Mouse (Mus musculus) spleen, adult 2 months (tissue): ENCODE data around the gene Crb2. TPM values are rescaled to one million over a fixed set of nuclear protein-coding genes. Genes with fewer than 3 reads are reported as not detected.

Experiments used
- DNase-seq, 2 experiments: peaks; one replicate each; pipeline versions ENCODE4 v3.0.0 to v3.0.0-alpha.2; 2012 to 2021; ENCODE audit warnings: low spot score in 2 of 2, low read depth in 1 of 2
- H3K27ac ChIP-seq: fragments of 200-500 bp; 2 replicates; pipeline ENCODE4 v1.5.1; 2012; ENCODE audit warnings: low read length, inconsistent platforms; ENCODE audit not compliant: insufficient read depth
- H3K27me3 ChIP-seq: fragments of 200-500 bp; 2 replicates; pipeline ENCODE4 v1.6.1; 2012; ENCODE audit warnings: mild to moderate bottlenecking, moderate library complexity, low read length, inconsistent platforms; ENCODE audit not compliant: control insufficient read depth, insufficient read depth
- H3K36me3 ChIP-seq: fragments of 200-500 bp; 2 replicates; pipeline ENCODE4 v1.6.1; 2012; ENCODE audit warnings: mild to moderate bottlenecking, low read length, inconsistent platforms; ENCODE audit not compliant: control insufficient read depth, insufficient read depth
- H3K4me1 ChIP-seq: fragments of 200-500 bp; 2 replicates; pipeline ENCODE4 v1.6.1; 2011; ENCODE audit warnings: inconsistent platforms; ENCODE audit not compliant: control insufficient read depth, insufficient read depth, insufficient read length
- H3K4me3 ChIP-seq: fragments of 200-500 bp; 2 replicates; pipeline ENCODE4 v1.5.1; 2011; ENCODE audit warnings: mild to moderate bottlenecking, inconsistent platforms; ENCODE audit not compliant: insufficient read depth, insufficient read length; ENCODE audit errors: extremely low read depth
- CTCF ChIP-seq: fragments of 200-500 bp; IDR thresholded peaks from 2 replicates; pipeline ENCODE4 v1.5.1; 2011; ENCODE audit warnings: mild to moderate bottlenecking, inconsistent platforms; ENCODE audit not compliant: insufficient read depth, insufficient read length, insufficient replicate concordance; ENCODE audit errors: extremely low read depth
- POLR2A ChIP-seq: fragments of 200-500 bp; IDR thresholded peaks from 2 replicates; pipeline ENCODE4 v1.6.1; 2011; ENCODE audit warnings: low read depth, low read length, inconsistent platforms
- WGBS: fragments of 180-500 bp; shearing (Covaris S2); methylation state at CpG from one replicate; pipeline ENCODE4 v1.1.7; 2018; 5-methylcytosine and 5-hydroxymethylcytosine counted together
- polyA plus RNA-seq: library from polyadenylated mRNA; depleted of rRNA; stranded (reverse); fragments of >200 nt; gene quantifications from 2 replicates; pipeline ENCODE4 v1.2.3, GENCODE M21; 2012

Gene Crb2
- polyA plus RNA-seq, 1 experiment = 0.15 TPM

DNA sequence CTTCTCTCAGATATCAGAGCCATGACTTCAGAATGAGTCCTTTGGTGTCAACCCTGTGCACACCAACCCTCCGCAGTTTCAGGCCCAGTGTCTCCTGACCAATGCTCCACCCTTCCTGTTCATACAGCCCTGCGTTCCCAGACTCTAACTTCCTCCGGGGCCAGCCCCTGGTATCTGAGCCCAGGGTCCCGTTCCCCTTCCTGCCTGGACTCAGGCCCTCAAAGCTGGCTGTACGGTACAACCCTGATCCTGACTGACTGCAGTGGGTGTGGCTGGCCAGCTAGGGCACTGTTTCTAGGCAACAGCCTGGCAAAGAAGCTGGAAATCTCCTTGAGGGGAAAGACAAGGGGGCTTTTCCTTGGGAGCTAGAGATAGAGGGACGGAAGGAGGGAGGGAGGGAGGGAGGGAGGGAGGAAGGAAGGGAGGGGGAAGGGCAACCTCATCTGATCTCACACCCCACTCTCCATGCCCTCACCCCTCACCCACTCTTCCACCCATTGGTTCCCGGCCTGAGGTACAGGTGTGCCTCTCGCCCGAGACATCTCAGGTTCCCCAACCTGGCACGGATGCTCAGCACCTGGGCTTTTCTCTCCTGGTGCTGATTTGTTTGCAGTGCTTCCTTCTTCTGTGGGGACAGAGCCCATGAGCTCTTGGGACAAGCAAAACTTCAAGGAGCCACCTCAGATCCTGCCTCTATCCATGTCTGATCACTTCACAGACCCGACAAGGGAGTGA lies 9.9 kb upstream of the Crb2 start:
- peaks cover 57% of the 10 kb centered on the region; the same call in 1 of the 2 replicates for H3K4me1 ChIP-seq
- H3K27me3 ChIP-seq = no peaks in the 10 kb centered on the region
- DNase-seq = peak in 1 of 2 experiments; percentile 29
- peak overlapping the region; percentile 93 for H3K27ac ChIP-seq
- TF ChIP-seq CTCF = no peak
- TF ChIP-seq POLR2A = no peak
- H3K36me3 ChIP-seq = no peaks in the 10 kb centered on the region
- no peak overlapping the region for H3K4me3 ChIP-seq
- 32% methylated on average over 10 of the region's 11 CpGs for WGBS

DNA sequence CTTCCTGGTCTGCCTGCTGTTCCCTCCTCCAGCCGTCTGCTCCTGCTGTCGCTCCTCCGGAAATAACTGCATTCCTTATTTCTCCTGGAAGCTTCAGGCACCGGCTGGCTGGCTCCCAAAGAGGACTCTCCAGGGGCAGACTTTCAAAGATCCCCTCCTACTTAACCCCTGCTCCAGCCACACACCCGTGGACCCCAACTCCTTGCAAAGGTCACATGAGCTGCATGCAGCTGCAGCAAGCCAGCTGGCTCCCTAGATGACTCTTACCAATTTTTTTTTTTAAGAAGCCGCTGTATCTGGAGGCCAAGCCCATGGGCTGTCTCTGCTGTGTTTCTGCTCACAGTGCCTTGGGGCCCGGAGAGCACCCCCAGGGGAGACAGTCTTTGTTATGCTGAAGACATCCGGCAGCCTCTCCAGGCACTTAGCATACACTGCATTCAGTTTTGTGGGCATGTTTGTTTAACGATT lies 8.9 kb upstream of the Crb2 start:
- no peaks in the 10 kb centered on the region for H3K36me3 ChIP-seq
- peak in 1 of 2 experiments; percentile 75 for DNase-seq
- 40% methylated on average over 9 of the region's 9 CpGs for WGBS
- H3K4me1 ChIP-seq = peaks cover 60% of the 10 kb centered on the region; the same call in 1 of the 2 replicates
- peak overlapping the region; percentile 29; the same call in 1 of the 2 replicates for H3K4me3 ChIP-seq
- H3K27me3 ChIP-seq = no peaks in the 10 kb centered on the region
- TF ChIP-seq CTCF = no peak
- TF ChIP-seq POLR2A = no peak; the same call in 1 of the 2 replicates
- H3K27ac ChIP-seq = peak overlapping the region; percentile 93

DNA sequence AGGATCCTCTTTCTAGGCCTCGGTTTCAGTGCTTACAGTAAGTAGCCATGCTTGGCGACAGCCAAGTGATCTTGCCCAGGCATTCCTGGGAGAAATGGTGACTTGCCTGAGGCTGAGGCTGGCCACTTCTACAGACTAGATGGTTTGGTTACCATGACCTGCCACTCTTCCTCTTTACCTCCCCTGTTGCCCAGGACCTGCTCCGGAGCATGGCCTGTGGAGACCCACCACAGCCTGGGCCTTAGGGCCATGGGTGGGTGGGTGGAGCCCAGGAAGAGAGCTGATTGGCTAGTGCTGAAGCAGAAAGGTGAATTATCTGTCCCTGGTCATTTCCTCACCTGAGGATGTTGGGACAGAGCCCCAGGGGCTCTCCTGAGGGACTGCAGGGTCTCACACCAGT lies 8.3 kb upstream of the Crb2 start:
- peak overlapping the region; percentile 93 for H3K27ac ChIP-seq
- H3K27me3 ChIP-seq = no peaks in the 10 kb centered on the region
- H3K4me3 ChIP-seq = no peak overlapping the region
- no peak for DNase-seq
- TF ChIP-seq POLR2A = no peak
- no peak for TF ChIP-seq CTCF
- H3K4me1 ChIP-seq = peaks cover 60% of the 10 kb centered on the region; the same call in 1 of the 2 replicates
- H3K36me3 ChIP-seq = no peaks in the 10 kb centered on the region
- WGBS = 68% methylated on average over 3 of the region's 3 CpGs

DNA sequence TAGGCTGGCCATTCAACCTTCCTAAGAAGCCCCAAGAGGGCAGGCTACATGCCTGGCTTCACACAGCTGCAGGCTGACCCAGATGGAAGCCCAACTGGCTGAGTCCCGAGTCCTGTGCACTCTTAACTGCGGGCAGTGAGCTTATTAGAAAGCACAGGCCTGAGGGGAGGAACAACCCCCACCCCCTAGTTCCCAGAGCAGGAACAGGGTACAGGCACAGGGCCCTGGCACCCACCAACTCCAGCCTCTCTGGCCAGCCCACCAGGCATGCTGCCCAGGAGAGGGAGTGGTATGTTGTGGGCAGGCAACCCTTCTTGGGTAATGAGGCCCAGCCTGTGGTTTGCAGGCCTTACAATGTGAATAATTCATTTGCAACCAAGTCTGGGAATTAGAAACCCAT lies 7.1 kb upstream of the Crb2 start:
- H3K4me3 ChIP-seq = no peak overlapping the region
- TF ChIP-seq CTCF (no peak), POLR2A (no peak)
- WGBS = 20% methylated on average over 2 of the region's 2 CpGs
- peaks cover 57% of the 10 kb centered on the region; the same call in 1 of the 2 replicates for H3K4me1 ChIP-seq
- 0 out of 2 replicates have a peak overlapping the region, but pooled peaks have one; percentile 93 for H3K27ac ChIP-seq
- H3K27me3 ChIP-seq = no peaks in the 10 kb centered on the region
- H3K36me3 ChIP-seq = no peaks in the 10 kb centered on the region
- DNase-seq = peak in 1 of 2 experiments; percentile 45

DNA sequence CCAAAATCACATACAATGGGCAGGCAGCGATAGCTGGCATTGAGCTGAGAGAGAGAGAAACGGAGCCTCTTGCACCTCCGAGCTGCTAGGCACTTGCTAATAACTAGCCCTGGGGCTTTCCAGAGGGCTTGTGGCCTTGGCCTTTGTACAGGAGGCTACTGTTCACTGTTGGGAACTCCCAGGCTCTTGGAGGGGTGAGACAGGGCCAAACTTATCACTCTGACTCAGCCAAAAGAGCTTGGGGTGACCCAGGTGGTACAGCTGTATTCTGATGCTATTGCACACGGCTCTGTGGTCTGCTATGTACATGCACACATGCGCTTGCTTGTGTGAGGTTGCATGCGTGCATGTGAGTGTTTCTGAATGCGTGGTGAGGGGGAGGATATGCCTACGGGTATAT lies 6.3 kb upstream of the Crb2 start:
- peaks cover 48% of the 10 kb centered on the region; the same call in 1 of the 2 replicates for H3K4me1 ChIP-seq
- H3K27ac ChIP-seq = no peak overlapping the region
- 71% methylated on average over 8 of the region's 8 CpGs for WGBS
- no peaks in the 10 kb centered on the region for H3K36me3 ChIP-seq
- TF ChIP-seq POLR2A (no peak), CTCF (no peak)
- H3K4me3 ChIP-seq = no peak overlapping the region
- DNase-seq = no peak
- H3K27me3 ChIP-seq = no peaks in the 10 kb centered on the region

DNA sequence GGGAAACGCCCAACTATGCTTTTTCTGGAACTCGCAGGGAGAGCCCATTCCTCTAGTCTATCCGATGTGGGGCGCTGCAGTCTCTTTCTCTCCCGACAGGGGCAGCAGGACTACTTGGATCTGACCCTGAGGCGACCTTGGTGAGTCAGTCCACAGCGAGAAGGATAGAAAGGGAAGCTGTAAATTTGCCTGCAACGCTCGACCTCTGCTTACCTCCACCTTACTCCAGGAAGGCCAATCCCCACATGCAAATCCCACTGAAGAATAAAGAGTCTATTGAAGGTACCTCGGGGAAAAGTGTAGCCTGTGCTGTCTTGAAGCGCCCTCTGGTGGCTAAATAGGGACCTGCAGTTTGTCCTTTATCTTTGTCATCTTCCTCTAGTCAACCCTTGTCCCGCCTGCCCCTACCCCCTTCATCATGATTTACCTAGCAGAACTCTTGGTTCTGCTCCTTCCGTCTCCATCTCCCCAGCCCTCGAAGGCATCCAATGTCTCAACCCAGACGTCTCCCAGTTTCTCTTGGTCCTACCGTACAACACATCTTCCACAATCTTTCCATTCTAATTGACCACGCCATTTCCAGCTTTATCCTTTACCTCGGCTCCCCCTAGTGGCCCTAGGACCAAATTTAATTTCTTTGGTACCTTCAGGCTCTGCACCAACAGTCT lies 4.3 kb upstream of the Crb2 start:
- Histone ChIP-seq H3K27ac (no peak overlapping the region), H3K36me3 (no peaks in the 10 kb centered on the region), H3K27me3 (no peaks in the 10 kb centered on the region), H3K4me1 (peaks cover 32% of the 10 kb centered on the region; the same call in 1 of the 2 replicates), H3K4me3 (peak overlapping the region; percentile 59)
- TF ChIP-seq CTCF = peak; percentile 66; the same call in 1 of the 2 replicates
- no peak for TF ChIP-seq POLR2A
- DNase-seq = peak; percentile 83 to 89
- WGBS = 1% methylated on average over 18 of the region's 18 CpGs

DNA sequence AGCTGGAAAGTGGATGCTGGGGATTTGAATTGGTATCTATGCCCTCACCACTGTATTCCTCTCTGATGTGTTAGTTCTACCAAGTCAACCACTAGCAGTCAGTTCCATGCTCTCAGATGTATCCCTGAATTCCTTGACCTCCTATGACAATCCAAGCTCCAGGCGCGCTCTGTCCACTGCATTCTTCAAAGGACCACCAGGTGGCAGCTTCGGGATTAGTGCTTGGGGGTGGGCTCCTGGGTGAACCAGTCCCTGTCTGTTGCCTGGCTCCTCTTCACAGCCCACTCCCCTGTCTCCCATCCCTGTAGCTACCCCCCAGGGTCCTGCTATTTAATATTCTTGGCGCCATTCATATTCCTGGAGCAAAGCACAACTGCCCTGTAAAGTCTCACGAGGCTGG lies 1.5 kb upstream of the Crb2 start:
- WGBS = 49% methylated on average over 5 of the region's 5 CpGs

More for the DNA sequence above, 1.5 kb upstream of the Crb2 start:
- TF ChIP-seq POLR2A = no peak
- peak; percentile 26; the same call in 1 of the 2 replicates for TF ChIP-seq CTCF
- Histone ChIP-seq H3K4me1 (peaks cover 11% of the 10 kb centered on the region; the same call in 1 of the 2 replicates), H3K27me3 (no peaks in the 10 kb centered on the region), H3K4me3 (no peak overlapping the region), H3K36me3 (no peaks in the 10 kb centered on the region), H3K27ac (no peak overlapping the region)
- DNase-seq = no peak
